Mouse (Mus musculus): ENCODE data around the gene Elavl3. TPM values are rescaled to one million over a fixed set of nuclear protein-coding genes. Genes with fewer than 3 reads are reported as not detected.

Elavl3 gene
- total RNA-seq, 2 experiments from 2014 or later: 197 to 205 TPM

DNA sequence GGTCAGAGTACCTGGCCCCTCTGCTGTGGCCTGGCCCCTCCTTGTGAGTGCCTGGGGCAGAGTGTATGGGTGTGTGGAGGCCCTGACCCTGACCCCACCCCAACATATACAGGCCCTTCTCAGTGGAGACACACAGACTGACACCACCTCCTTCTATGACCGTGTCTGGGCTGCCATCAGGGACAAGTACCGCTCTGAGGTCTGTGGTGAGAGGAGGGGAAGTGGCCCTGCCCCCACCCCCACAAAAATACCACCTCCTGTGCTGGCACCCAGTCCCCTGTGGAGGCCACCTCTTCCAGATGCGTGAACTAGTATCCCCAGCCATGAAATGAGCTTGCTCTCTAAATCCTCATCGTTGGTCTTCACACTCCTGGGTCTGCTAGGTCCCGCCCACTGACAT lies 40.8 kb downstream of the Elavl3 start:
- no peak for DNase-seq (ENCODE audit: low spot score in 2 of 2)

DNA sequence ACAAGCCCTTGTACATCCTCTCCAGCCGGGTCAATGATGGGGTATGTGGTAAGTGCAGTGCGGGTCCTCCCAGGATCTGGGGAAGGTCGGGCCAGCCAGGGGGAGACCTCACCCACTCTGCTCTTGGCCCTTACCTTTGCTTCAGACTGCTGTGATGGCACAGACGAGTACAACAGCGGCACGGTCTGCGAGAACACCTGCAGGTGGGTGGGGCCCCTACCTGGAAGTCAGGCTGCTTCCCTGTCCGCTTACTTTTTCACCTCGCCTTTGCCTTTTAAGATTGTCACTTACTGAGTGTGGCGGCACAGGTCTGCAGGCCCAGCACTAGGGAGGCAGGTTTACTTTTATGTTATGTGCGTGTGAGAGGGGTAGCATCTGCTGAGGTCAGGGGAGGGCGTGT lies 47.3 kb downstream of the Elavl3 start:
- no peak for DNase-seq (ENCODE audit: low spot score in 2 of 2)

DNA sequence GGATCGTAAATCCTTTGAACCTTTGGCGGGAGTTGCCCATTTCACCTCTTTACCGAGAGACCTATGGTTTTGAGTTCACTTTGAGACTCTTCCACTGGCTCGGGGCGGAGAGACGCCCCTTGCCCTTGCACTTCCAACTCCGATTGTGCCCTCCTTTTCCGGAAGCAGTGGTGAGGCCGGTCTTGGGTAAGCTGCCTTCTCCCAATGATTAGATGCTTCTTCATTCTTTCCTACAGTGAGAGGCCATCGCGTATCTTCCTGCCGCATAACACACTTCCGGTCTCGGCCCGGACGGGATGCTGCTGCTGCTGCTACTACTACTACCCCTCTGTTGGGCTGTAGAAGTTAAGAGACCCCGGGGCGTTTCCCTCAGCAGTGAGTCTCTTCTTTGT lies 48.7 kb downstream of the Elavl3 start:
- no peak for DNase-seq (ENCODE audit: low spot score in 2 of 2)

DNA sequence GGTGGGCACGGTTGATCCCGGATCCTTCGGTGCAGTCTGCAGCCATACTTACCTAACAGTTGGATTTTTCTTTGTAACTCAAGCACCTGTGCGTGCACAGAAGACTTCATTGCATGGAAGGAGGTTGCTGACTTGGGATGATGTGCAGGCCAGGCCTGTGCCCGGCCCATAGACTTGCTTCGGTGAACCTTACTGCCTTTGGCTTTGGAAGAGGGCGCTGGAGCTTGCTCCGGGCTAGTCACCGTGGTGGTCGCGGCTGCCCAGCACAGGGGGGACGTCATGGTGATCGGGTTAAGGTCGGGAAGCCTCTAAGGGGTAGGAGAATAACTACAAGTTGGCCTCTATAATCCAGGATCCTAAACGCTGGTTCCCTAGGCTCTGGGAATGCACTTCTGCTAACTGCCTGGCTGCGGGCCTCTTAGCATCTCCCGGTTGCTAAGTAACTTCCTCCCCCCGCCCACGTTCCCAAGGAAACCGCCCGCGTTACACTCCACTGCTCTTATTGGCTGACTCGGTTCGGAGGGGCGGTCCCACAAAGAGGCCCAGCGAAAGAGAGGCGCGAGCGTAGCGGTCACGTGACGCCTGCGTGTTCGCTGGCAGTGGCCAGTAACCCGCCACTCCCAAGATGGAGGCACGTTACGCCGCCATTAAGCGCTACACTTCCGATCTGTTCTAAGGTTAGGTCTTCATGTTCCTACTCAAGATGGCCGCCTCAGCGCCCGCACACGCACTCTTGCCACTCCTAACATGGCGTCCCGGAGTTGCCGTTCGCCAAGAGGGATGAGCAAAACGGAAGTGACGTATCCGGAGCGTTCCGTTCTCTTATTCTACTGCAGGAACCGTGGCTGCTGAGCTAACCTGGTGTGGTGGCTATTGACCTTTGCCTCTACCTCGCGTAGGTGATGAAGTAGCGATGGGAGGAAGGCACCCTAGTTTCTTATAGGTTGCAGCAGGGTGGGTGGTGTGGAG lies 49.3 kb downstream of the Elavl3 start, which contains the start of the genes Ccdc151 and Prkcsh:
Gene Ccdc151 (minus strand): TSS at position 441 of the 969 bp plus-strand sequence.
Gene Prkcsh (plus strand): TSS at position 613 of the 969 bp plus-strand sequence.
- DNase-seq (ENCODE audit: low spot score in 2 of 2): peak; percentile 98 to 99

DNA sequence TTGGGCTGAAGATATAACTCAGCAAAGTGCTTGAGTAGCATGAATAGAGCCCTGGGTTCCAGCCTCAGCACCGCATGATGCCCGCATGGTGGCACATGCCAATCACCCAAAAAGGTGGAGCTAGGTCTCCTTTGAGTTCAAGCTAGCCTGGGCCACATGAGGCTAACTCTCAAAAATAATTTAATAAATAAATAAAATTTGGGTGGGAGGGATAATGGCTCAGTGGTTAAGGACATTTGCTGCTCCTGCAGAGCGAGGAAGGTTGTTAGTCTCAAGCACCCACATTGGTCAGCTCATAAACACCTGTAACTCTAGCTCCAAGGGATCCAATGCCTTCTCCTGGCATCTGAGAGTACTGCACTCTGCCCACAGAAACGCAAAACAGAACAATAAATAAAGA lies 50.2 kb downstream of the Elavl3 start:
- no peak for DNase-seq (ENCODE audit: low spot score in 2 of 2)

DNA sequence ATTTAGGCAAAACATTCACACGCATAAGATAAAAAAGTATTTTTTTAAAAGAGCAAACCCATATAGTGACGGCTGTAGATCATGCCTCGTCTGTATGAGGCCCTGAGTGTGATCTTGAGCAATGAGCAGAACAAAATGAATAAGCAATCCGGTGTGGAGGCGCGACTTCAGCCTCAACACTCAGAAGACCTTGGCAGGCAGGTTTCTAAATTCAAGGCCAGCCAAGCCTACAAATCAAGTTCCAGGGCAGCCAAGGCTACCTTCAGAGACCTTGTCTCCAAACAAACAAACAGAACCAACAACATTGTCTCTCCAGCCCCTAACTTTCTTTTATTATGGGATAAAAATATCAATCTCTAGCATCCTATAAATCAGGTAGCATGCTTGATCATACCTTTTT lies 51.5 kb downstream of the Elavl3 start:
- no peak for DNase-seq (ENCODE audit: low spot score in 2 of 2)

DNA sequence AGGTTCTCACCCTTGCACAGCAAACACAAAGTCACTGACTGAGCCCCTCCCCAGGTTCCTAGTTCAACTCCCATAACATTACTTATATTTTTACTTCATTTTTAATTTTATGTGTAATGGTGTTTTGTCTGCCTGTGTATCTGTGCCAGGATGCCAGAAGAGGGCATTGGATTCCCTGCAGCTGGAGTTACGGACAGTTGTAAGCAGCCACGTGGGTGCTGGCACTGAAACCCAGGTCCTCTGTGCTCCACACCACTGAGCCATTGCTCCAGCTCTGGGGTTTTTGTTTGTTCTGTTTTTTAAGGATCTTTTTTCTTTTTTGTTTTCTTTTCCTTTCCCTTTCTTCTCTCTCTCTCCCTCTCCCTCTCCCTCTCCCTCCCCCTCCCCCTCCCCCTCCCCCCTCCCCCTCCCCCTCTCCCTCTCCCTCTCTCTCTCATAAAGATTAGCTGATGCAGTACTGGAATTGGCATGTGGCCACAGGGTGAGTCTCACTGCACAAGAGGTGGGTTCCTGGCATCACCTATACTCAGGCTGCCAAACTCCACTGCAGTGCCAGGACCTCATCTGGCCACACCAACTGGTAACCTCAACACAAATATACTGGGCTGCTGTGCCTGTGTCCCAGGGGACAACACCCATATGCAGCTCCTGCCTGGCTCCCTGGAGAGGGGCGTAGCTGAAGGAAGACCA lies 55.5 kb downstream of the Elavl3 start:
- no peak for DNase-seq (ENCODE audit: low spot score in 2 of 2)

DNA sequence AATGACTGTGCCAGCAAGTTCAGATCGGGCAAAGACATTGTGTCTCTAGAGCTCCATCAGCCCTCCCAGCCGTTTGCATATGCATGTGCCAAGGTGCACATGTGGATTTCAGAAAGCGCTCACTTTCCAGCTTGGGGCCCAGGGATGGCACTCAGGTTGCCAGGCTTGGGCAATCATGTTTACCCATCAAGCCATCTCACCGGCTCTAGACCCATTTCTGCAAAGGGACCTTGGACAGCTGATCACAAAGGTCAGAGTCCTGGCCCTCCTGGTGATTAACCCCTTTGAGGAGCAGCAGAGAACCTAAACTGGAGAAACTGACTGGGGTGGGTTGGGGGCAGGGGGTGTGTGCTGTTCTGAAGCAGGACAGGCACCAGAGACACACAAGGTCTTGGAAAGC lies 59.6 kb downstream of the Elavl3 start:
- DNase-seq (ENCODE audit: low spot score in 2 of 2): no peak

DNA sequence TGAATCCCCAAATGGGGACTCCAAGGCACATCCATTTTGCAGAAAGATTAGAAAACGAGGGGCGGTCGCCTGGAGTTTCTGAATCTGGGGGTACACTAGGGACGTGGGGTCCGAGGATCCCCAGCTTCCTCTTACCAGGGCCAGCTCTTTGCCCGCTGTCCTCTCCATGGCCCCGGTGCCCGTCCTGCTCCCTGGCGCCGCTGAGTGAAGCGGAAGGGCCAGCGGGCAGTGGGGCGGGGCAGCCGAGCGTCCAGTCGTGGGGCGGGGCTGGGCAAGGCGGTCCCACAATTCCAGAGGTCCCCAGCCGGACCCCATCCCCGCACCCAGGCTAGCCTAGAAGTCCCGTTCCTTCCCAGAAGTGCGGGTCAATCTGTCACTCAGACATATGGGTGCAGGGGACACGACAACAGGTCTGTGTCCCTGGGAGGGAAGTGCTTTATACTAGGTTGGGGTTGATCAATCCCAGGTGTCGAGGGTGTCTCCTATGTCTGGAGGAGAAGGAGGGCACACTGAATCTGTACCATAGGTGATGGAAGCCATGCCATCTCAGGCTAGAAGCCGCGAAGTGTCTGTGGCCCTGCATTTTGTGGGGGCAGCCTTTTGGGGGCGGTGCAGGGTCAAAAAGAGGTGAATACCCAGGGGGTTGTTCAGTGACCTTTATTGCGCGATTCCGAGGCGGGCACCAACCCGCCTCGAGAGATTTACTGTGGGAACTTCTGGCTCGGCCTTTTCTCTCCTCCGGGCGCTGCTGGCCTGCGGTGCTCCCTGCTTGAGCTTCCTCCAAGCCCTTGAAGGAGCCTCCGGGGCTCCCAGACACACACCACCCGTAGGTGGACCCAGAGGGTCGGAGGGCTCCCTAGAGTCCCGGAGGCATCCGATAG lies 62.4 kb downstream of the Elavl3 start, which contains the start of gene Rgl3:
Gene Rgl3 (minus strand): TSS at position 217 of the 881 bp plus-strand sequence.
- no peak for DNase-seq (ENCODE audit: low spot score in 2 of 2)

DNA sequence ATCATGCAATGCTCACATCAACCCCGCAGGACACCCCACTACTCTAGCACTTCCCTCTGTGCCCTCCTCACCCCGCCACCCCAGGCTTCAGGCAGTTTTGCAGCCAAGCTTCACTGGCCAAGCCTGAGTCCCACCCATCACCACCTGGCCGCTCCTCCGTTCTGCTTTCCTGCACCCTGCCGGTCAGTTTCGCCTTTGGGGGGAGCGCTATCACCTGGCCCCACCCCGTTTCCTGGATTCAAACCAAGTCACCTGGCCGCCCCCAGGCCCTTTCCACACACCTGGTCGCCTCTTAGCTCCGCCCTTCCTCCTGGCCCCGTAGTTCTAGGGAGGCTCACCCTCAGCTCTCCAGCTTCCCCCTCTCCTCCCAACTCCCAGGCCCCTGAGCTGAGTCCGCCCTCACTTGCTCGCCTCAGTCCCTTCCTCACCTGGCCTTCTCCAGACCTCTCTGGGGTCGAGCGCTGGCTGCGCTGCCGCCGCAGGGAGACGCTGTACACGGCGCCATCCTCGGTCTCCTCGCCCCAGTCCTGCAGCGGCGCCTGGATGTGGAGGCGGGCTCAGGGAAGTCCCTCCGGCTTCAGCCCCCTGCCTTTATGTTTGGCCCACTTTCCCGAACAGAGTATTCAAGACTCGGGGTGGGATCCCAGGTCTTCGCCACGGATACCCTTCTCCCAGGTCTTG lies 63.3 kb downstream of the Elavl3 start:
- no peak for DNase-seq (ENCODE audit: low spot score in 2 of 2)

DNA sequence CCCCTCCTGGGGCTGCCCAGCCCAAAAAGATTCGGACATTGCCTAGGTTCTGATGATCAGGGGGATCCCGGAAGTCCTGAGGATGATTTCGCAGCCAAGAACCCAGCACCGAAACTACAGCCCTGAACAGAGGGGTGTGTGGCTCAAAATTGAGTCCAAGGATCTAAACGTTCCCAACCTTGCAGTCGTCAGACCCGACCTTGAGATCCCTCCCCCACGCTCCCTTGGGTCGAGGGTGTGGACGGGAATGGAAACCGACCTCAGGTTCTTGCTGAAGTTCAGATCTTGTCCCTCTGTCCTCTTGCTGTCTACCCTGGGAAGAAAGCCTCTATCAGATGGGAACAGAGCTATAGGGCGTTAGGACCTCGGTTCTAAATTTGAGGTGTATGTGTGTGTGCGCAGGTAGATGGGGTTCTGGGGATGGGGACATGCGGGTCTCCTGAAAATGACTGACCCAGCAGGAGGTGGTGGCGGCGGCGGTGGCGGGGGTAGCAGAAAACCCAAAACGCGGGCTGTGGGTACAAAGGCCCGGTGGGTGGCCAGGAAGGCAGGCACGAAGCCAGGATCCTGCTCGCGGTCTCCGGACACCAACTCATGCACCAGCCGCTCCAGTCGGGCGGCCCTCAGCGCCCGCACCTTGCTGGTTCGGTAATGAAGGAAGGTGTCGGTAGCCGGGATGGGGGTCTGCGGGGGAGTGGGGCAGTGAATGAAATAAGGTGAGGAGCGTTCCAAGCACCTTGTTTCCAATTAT lies 64.1 kb downstream of the Elavl3 start:
- DNase-seq (ENCODE audit: low spot score in 2 of 2): no peak

DNA sequence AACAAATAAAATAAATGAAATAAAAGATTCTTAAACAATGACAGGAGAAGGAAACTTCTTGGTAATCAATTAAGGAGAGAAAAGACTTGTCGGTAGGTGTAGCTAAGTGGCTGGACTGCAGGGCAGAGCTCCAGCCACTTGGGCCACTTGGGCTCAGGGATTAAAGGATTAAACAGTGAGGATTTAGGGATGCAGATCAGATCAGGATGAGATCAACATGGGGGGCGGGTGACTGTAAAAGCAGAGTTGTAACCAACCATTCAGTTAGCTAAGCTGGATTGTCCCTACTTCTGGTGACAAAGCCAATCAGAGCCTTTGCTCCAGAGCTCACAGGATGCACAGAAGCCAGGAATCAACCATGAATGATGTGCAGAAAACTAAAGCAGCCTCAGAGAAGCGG lies 67.9 kb downstream of the Elavl3 start:
- DNase-seq (ENCODE audit: low spot score in 2 of 2): no peak

DNA sequence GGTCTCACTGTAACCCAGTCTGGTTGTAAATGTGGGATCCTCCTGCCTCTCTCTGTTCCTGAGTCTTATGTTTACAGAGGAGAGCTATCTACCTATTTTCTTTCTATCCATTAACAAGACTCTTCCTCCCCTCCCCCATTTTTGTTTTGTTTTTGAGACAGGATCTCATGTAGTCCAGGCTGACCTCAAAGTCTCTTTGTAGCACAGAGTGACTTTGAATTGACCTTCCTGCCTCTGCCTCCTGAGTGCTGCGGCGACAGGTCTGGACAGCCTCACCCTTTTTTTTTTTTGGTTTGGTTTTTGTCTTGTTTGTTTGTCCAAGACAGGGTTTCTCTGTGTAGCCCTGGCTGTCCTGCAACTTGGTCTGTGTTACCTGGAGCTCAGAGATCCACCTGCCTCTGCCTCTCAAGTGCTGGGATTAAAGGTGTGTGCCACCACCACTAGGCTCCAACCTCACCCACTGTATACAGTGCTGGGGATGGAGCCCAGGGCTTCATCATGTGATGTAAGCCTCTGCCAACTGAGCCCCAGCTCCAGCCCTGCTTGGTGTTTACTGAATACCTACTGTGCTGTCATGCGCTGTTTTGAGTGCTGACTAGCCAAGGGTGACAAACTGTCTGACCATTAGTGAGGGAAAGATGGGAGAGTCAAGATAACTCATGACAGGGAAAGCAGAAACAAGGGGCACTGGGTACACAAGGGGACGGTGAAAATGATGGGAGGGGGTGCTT lies 73.3 kb downstream of the Elavl3 start:
- DNase-seq (ENCODE audit: low spot score in 2 of 2): no peak

DNA sequence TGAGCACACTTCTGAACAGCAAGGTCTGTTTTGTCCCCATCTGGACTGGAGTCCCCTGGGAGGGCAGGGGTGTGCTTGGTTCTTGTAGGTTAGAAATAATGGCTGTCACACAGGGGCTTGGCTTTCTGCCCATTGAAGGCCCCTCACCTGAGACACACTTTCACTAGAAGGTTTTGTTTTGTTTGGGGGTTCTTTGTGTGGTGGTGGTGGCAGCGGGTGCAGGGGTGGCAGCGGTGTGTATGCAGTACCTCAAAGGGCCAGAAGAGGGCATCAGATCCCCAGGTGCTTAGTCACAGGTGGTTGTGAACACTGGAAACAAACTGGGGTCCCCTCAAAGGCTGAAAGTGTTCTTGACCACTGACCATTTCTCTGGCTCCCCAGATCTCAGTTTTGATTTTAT lies 73.9 kb downstream of the Elavl3 start:
- DNase-seq (ENCODE audit: low spot score in 2 of 2): peak in 1 of 2 experiments; percentile 36

DNA sequence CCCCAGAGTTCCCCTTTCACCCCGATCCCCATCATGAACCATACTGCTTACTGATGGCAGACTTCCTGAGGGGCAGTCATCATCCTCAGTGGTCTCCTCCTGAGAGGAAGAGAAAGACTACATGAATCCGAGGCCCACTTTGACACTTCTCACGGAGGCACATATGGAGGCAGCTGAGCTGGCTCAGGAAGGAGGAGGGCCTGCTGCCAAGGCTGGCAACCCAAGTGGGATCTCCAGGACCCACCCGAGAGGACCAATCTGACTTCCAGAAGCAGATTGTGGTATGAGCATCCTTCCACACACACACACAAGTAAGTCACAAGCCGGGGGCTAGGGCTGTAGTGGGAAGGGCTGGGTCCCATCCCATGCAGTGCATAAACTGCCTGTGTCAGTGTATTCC lies 74.5 kb downstream of the Elavl3 start:
- no peak for DNase-seq (ENCODE audit: low spot score in 2 of 2)

DNA sequence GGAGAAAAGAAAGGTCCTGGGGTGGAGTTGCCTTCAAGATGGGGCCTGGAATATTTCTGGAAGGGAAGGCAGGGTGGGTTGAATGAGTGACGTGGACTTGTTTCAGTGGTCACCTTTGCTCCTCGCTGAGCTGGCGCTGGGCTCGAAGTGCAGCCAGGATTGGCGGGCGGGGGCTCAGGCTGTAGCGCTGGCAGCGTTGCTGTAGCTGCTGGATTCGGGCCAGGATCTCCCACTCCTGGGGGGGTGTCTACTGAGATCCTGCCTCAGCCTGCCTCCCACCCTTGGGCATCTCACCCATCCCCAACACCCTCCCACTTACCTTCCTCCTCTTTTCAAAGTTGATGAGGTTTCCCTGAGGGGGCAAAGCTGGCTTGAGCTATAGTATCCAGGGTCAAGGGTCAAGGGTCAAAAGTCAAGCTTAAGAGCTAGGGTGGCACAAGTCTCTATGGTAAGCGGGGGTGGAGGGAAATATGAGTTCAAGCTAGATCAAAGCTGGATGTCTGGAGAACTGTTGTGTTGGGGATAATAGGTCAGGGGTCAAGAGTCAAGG lies 75.1 kb downstream of the Elavl3 start:
- no peak for DNase-seq (ENCODE audit: low spot score in 2 of 2)

DNA sequence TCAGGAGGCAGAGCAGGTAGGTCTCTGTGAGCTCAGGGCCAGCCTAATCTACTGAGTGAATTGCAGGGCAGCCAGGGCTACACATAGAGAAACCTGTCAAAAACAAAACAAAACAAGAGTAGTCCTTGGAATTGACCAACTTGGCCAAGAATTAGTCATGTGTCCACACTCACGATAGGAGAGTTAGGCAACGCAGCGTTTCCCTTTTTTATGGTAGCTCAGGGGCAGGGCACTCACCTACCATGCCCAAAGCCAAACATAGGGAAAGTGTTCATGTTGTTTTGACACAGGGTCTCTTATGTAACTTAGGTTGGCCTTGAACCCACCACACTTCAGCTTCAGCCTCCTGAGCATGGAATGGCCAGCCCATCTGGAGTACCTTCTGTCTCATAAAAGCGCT lies 82.5 kb downstream of the Elavl3 start:
- DNase-seq (ENCODE audit: low spot score in 2 of 2): no peak

DNA sequence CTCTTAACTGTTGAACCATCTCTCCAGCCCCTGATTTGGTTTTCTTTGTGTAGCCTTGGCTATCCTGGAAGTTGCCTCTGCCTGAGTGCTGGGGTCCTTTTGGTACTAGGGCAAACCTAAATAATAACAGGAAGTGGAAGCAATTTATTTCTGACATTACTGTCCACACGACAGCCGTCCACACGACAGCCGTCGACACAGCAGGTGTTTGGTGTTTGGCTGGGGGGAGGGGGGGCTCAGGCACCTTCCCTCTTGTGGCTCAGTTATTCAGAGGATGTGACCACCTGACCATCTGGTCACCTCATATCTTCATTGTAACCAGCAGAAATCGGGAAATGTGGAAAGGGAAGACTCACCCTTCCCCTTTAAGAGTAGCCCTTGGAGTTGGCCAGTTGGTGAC lies 82.9 kb downstream of the Elavl3 start:
- DNase-seq (ENCODE audit: low spot score in 2 of 2): no peak
